Mouse (Mus musculus): Measurements from ENCODE around the gene Olfml3. TPM values are rescaled to one million over a fixed set of nuclear protein-coding genes. Genes with fewer than 3 reads are reported as not detected.

Gene Olfml3
- polyA plus RNA-seq, 1 experiment from 2014 or later, result 10.7 TPM

GRCm38 (mm10) chr3:103716774-103717760, 20.7 kb downstream of the Olfml3 start:
- Histone ChIP-seq H3K36me3 (no peaks in the 10 kb centered on the region), H3K4me1 (peaks cover 19% of the 10 kb centered on the region), H3K27me3 (peaks cover 16% of the 10 kb centered on the region), H3K9ac (replicated peaks) (no peak overlapping the region), H3K9me3 (no peaks in the 10 kb centered on the region), H3K4me2 (replicated peaks) (no peak overlapping the region), H3K27ac (replicated peaks) (0 out of 2 replicates have a peak overlapping the region, but pooled peaks have one; percentile 35), H3K4me3 (no peak overlapping the region)
- WGBS, result 52% methylated on average over 15 of the region's 15 CpGs
- no peak for ATAC-seq (ENCODE audit: low FRiP score, low read depth)

- peaks cover 16% of the 10 kb centered on the region for H3K27me3 ChIP-seq
- no peak overlapping the region for H3K4me3 ChIP-seq
- no peak overlapping the region for H3K9ac ChIP-seq (replicated peaks)
- ATAC-seq (ENCODE audit: low FRiP score, low read depth), result peak; percentile 70; the same call in 1 of the 2 replicates
- WGBS, result 27% methylated on average over 11 of the region's 11 CpGs
- H3K27ac ChIP-seq (replicated peaks), result peak overlapping the region; percentile 35; the same call in 1 of the 2 replicates
- H3K4me1 ChIP-seq, result peaks cover 19% of the 10 kb centered on the region
- no peak overlapping the region for H3K4me2 ChIP-seq (replicated peaks)
- no peaks in the 10 kb centered on the region for H3K36me3 ChIP-seq
- no peaks in the 10 kb centered on the region for H3K9me3 ChIP-seq
Measured at GRCm38 (mm10) chr3:103715762-103716693, 21.8 kb downstream of the Olfml3 start.

- Histone ChIP-seq H3K4me1 (peaks cover 19% of the 10 kb centered on the region), H3K9me3 (no peaks in the 10 kb centered on the region), H3K27me3 (peaks cover 16% of the 10 kb centered on the region), H3K27ac (replicated peaks) (no peak overlapping the region), H3K4me2 (replicated peaks) (no peak overlapping the region), H3K36me3 (no peaks in the 10 kb centered on the region), H3K4me3 (no peak overlapping the region), H3K9ac (replicated peaks) (no peak overlapping the region)
- ATAC-seq (ENCODE audit: low FRiP score, low read depth), result no peak
- 85% methylated on average over 8 of the region's 8 CpGs for WGBS
Measured at GRCm38 (mm10) chr3:103714942-103715341, 22.9 kb downstream of the Olfml3 start.

GRCm38 (mm10) chr3:103714236-103714875, 23.4 kb downstream of the Olfml3 start:
- H3K4me2 ChIP-seq (replicated peaks), result no peak overlapping the region
- H3K9ac ChIP-seq (replicated peaks), result no peak overlapping the region
- H3K4me3 ChIP-seq, result no peak overlapping the region
- no peaks in the 10 kb centered on the region for H3K9me3 ChIP-seq
- no peaks in the 10 kb centered on the region for H3K36me3 ChIP-seq
- H3K27me3 ChIP-seq, result peaks cover 16% of the 10 kb centered on the region
- H3K27ac ChIP-seq (replicated peaks), result no peak overlapping the region
- no peak for ATAC-seq (ENCODE audit: low FRiP score, low read depth)
- peaks cover 17% of the 10 kb centered on the region for H3K4me1 ChIP-seq
- 77% methylated on average over 7 of the region's 7 CpGs for WGBS

GRCm38 (mm10) chr3:103712196-103712595, 25.6 kb downstream of the Olfml3 start:
- H3K27ac ChIP-seq (replicated peaks), result no peak overlapping the region
- no peaks in the 10 kb centered on the region for H3K9me3 ChIP-seq
- H3K4me2 ChIP-seq (replicated peaks), result no peak overlapping the region
- 92% methylated on average over 4 of the region's 4 CpGs for WGBS
- peaks cover 11% of the 10 kb centered on the region for H3K4me1 ChIP-seq
- no peak overlapping the region for H3K4me3 ChIP-seq
- H3K27me3 ChIP-seq, result peaks cover 19% of the 10 kb centered on the region
- no peak for ATAC-seq (ENCODE audit: low FRiP score, low read depth)
- H3K9ac ChIP-seq (replicated peaks), result no peak overlapping the region
- no peaks in the 10 kb centered on the region for H3K36me3 ChIP-seq

GRCm38 (mm10) chr3:103709470-103710040, 28.2 kb downstream of the Olfml3 start:
- H3K36me3 ChIP-seq, result no peaks in the 10 kb centered on the region
- no peak overlapping the region for H3K27ac ChIP-seq (replicated peaks)
- no peak overlapping the region for H3K4me3 ChIP-seq
- H3K9ac ChIP-seq (replicated peaks), result no peak overlapping the region
- H3K4me2 ChIP-seq (replicated peaks), result no peak overlapping the region
- H3K4me1 ChIP-seq, result no peaks in the 10 kb centered on the region
- 93% methylated on average over 5 of the region's 5 CpGs for WGBS
- no peaks in the 10 kb centered on the region for H3K9me3 ChIP-seq
- peaks cover 8% of the 10 kb centered on the region for H3K27me3 ChIP-seq
- no peak for ATAC-seq (ENCODE audit: low FRiP score, low read depth)

GRCm38 (mm10) chr3:103705426-103705825, 32.4 kb downstream of the Olfml3 start:
- Histone ChIP-seq H3K27ac (replicated peaks) (no peak overlapping the region), H3K9ac (replicated peaks) (no peak overlapping the region), H3K4me1 (no peaks in the 10 kb centered on the region), H3K9me3 (no peaks in the 10 kb centered on the region), H3K27me3 (peaks cover 4% of the 10 kb centered on the region; the same call in 1 of the 2 replicates), H3K4me3 (no peak overlapping the region), H3K36me3 (no peaks in the 10 kb centered on the region), H3K4me2 (replicated peaks) (no peak overlapping the region)
- 90% methylated on average over 12 of the region's 12 CpGs for WGBS
- ATAC-seq (ENCODE audit: low FRiP score, low read depth), result no peak

- Histone ChIP-seq H3K4me1 (no peaks in the 10 kb centered on the region), H3K27ac (replicated peaks) (no peak overlapping the region), H3K27me3 (peaks cover 4% of the 10 kb centered on the region; the same call in 1 of the 2 replicates), H3K4me2 (replicated peaks) (no peak overlapping the region), H3K36me3 (no peaks in the 10 kb centered on the region), H3K9ac (replicated peaks) (no peak overlapping the region), H3K9me3 (no peaks in the 10 kb centered on the region), H3K4me3 (no peak overlapping the region)
- WGBS, result 89% methylated on average over 6 of the region's 6 CpGs
- no peak for ATAC-seq (ENCODE audit: low FRiP score, low read depth)
Measured at GRCm38 (mm10) chr3:103704661-103705060, 33.1 kb downstream of the Olfml3 start.

GRCm38 (mm10) chr3:103696388-103696925, 41.3 kb downstream of the Olfml3 start:
- no peaks in the 10 kb centered on the region for H3K9me3 ChIP-seq
- WGBS, result 100% methylated on average over 1 of the region's 1 CpGs
- H3K27me3 ChIP-seq, result no peaks in the 10 kb centered on the region
- H3K27ac ChIP-seq (replicated peaks), result no peak overlapping the region
- no peak overlapping the region for H3K9ac ChIP-seq (replicated peaks)
- ATAC-seq (ENCODE audit: low FRiP score, low read depth), result no peak
- H3K4me2 ChIP-seq (replicated peaks), result no peak overlapping the region
- no peaks in the 10 kb centered on the region for H3K36me3 ChIP-seq
- no peaks in the 10 kb centered on the region for H3K4me1 ChIP-seq
- H3K4me3 ChIP-seq, result no peak overlapping the region

GRCm38 (mm10) chr3:103695556-103695955, 42.2 kb downstream of the Olfml3 start:
- no peak for ATAC-seq (ENCODE audit: low FRiP score, low read depth)
- WGBS, result 60% methylated on average over 3 of the region's 3 CpGs

GRCm38 (mm10) chr3:103690506-103690905, 47.3 kb downstream of the Olfml3 start:
- no peaks in the 10 kb centered on the region for H3K9me3 ChIP-seq
- H3K9ac ChIP-seq (replicated peaks), result no peak overlapping the region
- ATAC-seq (ENCODE audit: low FRiP score, low read depth), result no peak
- H3K4me2 ChIP-seq (replicated peaks), result no peak overlapping the region
- no peaks in the 10 kb centered on the region for H3K4me1 ChIP-seq
- 74% methylated on average over 3 of the region's 3 CpGs for WGBS
- no peaks in the 10 kb centered on the region for H3K36me3 ChIP-seq
- H3K4me3 ChIP-seq, result no peak overlapping the region
- H3K27ac ChIP-seq (replicated peaks), result no peak overlapping the region
- H3K27me3 ChIP-seq, result no peaks in the 10 kb centered on the region

More at GRCm38 (mm10) chr3:103695556-103695955, 42.2 kb downstream of the Olfml3 start:
- no peak overlapping the region for H3K4me3 ChIP-seq
- no peak overlapping the region for H3K4me2 ChIP-seq (replicated peaks)
- H3K9ac ChIP-seq (replicated peaks), result no peak overlapping the region
- no peaks in the 10 kb centered on the region for H3K36me3 ChIP-seq
- no peak overlapping the region for H3K27ac ChIP-seq (replicated peaks)
- H3K27me3 ChIP-seq, result no peaks in the 10 kb centered on the region
- H3K9me3 ChIP-seq, result no peaks in the 10 kb centered on the region
- no peaks in the 10 kb centered on the region for H3K4me1 ChIP-seq

Data from midbrain, embryonic 12.5 days (tissue).